Mouse (Mus musculus) CD4-positive, CD25-positive, alpha-beta regulatory T cell, adult 9 weeks (primary cell): Measurements from ENCODE around the gene Helb. TPM values are rescaled to one million over a fixed set of nuclear protein-coding genes. Genes with fewer than 3 reads are reported as not detected.

Experiments used
- polyA plus RNA-seq: library from polyadenylated mRNA; unstranded; fragments of 100-300 nt; shearing (Covaris generic); gene quantifications from one replicate; pipeline ENCODE4 v1.2.1, GENCODE M21; 2017

Gene Helb
- 27.6 TPM for polyA plus RNA-seq

DNA sequence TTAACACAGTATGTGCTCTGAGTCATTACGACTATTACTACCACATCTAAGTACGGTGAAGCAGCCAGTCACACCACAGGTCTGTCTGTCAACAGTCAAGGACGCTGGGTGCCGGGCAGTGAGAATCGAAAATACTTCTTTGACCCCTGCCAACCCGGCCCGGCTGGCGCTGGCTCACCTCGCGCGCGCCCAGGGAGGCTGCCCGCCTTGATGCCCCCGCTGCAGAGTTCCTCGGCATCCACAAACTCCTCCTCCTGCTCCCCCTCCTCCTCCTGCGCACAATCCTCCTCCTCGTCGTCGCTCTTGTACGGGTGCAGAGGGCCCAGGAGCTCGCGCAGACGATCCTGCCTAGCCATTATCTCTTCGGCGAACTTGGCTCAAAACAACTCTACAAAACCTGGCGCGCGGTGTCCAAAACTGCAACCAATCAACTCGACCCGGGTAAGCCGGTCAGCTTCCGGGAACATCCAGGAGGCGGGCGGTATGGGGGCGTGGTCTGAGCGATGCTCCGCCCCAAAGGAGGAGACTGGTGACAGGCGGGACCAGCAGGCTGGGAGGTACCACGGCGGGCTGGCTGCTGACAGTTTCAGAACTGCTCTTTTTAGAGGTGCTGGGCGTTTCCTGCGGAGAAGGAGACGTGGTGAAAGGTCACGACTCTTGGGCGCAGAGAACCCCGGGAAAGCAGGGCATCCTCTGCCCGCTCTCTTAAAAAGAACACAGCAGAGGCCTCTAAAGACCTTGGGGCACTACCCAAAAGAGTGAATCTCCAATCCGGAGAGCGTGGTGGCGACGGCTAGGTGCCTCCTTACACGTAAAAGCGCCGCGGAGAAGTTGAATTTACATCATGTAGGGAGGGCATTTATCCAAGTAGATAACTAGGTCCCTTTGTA lies at the start of gene Helb:
Helb (minus strand) TSS at position 481 of the 890 bp plus-strand sequence.

Other genes starting within 250 kb of the Helb start
- gene Tmbim4, start 88.6 kb upstream of the Helb start, polyA plus RNA-seq = 184 TPM
- gene Irak3, start 89.1 kb upstream of the Helb start, polyA plus RNA-seq = 3.0 TPM
- gene Llph, start 114.1 kb upstream of the Helb start, polyA plus RNA-seq = 102 TPM